Comparison of ENCODE assay signal across 7 mouse cellular contexts in the genomic region with DNA sequence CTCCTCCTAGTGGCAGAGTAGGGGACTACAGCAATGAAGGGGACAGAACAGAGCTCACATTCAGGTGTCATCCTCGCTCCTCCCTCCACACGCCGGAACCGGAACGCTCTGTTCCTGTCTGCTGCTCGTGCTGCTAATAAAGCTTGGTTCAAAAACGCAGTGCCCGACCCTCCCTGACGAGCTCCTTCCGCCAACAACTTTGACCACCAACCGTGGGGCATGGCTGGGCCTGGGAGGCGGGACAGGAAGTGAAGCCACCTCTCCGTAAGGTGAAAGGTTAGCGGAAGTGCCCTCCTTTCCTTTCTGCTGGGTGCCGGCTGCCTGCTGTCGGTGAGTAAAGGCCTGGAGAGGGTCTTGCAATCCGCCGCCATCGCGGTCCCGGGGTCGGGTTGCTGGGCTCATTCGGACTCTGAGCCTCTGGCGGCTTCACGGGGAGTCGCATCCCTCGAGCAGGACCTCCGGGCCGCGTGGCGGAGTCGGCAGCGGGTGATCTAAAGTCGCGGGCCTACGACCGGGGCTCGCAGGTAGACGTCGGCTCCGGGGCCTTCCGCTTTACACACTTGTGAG. TPM values are rescaled to one million over a fixed set of nuclear protein-coding genes. Genes with fewer than 3 reads are reported as not detected.
DNase-seq lines count a peak whose midpoint lies in the region; ATAC-seq lines count a peak whose summit lies in the region.

A gene (plus strand): TSS at position 172 of the 567 bp plus-strand sequence.

- peak; percentile 98 for DNase-seq in adrenal gland, postnatal 14 days
- peak; percentile 99 for DNase-seq in embryonic facial prominence, embryonic 11.5 days (ENCODE audit: low spot score)
- DNase-seq in kidney, adult 11 months = peak; percentile 98
- peak; percentile 98 for DNase-seq in limb, embryonic 10.5 days (ENCODE audit: low spot score)
- DNase-seq in spleen, adult 12 weeks (ENCODE audit: low spot score) = peak; percentile 94

- H3K9me3 ChIP-seq in embryonic facial prominence, embryonic 11.5 days (replicated peaks; ENCODE audit: control insufficient read depth, low read length) = no peaks in the 10 kb centered on the region
- H3K9me3 ChIP-seq in limb, embryonic 10.5 days (replicated peaks) = no peaks in the 10 kb centered on the region
- H3K9me3 ChIP-seq in midbrain, embryonic 13.5 days = no peaks in the 10 kb centered on the region

- no peaks in the 10 kb centered on the region for H3K4me1 ChIP-seq in embryonic facial prominence, embryonic 11.5 days (ENCODE audit: control insufficient read depth, insufficient read depth, low read length)
- H3K4me1 ChIP-seq in limb, embryonic 10.5 days = peaks cover 20% of the 10 kb centered on the region
- H3K4me1 ChIP-seq in midbrain, embryonic 13.5 days (replicated peaks) = peaks cover 23% of the 10 kb centered on the region

- peak within 1 kb of the TSS; percentile 79 for H3K27ac ChIP-seq in embryonic facial prominence, embryonic 11.5 days (replicated peaks; ENCODE audit: low read depth, low read length)
- H3K27ac ChIP-seq in limb, embryonic 10.5 days = peak within 1 kb of the TSS; percentile 92
- H3K27ac ChIP-seq in midbrain, embryonic 13.5 days = peak within 1 kb of the TSS; percentile 94

- ATAC-seq in embryonic facial prominence, embryonic 11.5 days (replicated peaks; ENCODE audit: insufficient number of reproducible peaks, low FRiP score, low TSS enrichment, low read depth) = peak; percentile 99
- peak; percentile 98 for ATAC-seq in granulocyte monocyte progenitor cell, adult 5-6 weeks (replicated peaks; ENCODE audit: poor library complexity, severe bottlenecking)
- ATAC-seq in midbrain, embryonic 13.5 days = peak; percentile 99

- peak within 1 kb of the TSS; percentile 88 for H3K4me3 ChIP-seq in embryonic facial prominence, embryonic 11.5 days (ENCODE audit: low read depth, low read length)
- peak within 1 kb of the TSS; percentile 66 for H3K4me3 ChIP-seq in limb, embryonic 10.5 days
- peak within 1 kb of the TSS; percentile 85 for H3K4me3 ChIP-seq in midbrain, embryonic 13.5 days (replicated peaks)

- WGBS in embryonic facial prominence, embryonic 11.5 days = under 1% methylated on average over 42 of the region's 42 CpGs
- WGBS in limb, embryonic 10.5 days = under 1% methylated on average over 42 of the region's 42 CpGs
- WGBS in midbrain, embryonic 13.5 days = under 1% methylated on average over 42 of the region's 42 CpGs

- peak within 1 kb of the TSS; percentile 96 for H3K9ac ChIP-seq in embryonic facial prominence, embryonic 11.5 days (replicated peaks; ENCODE audit: low read length)
- peak within 1 kb of the TSS; percentile 96 for H3K9ac ChIP-seq in midbrain, embryonic 13.5 days (replicated peaks)

- peaks cover 7% of the 10 kb centered on the region for H3K36me3 ChIP-seq in embryonic facial prominence, embryonic 11.5 days (replicated peaks; ENCODE audit: control insufficient read depth, insufficient read depth, low read depth, low read length)
- H3K36me3 ChIP-seq in limb, embryonic 10.5 days = peaks cover 38% of the 10 kb centered on the region
- H3K36me3 ChIP-seq in midbrain, embryonic 13.5 days = peaks cover 30% of the 10 kb centered on the region

- H3K27me3 ChIP-seq in embryonic facial prominence, embryonic 11.5 days (ENCODE audit: control insufficient read depth, insufficient read depth, low read length) = no peaks in the 10 kb centered on the region
- H3K27me3 ChIP-seq in limb, embryonic 10.5 days (ENCODE audit: low read depth, poor library complexity, severe bottlenecking) = no peaks in the 10 kb centered on the region
- no peaks in the 10 kb centered on the region for H3K27me3 ChIP-seq in midbrain, embryonic 13.5 days

- H3K4me2 ChIP-seq in embryonic facial prominence, embryonic 11.5 days (ENCODE audit: low read depth, low read length) = peak within 1 kb of the TSS; percentile 84
- peak within 1 kb of the TSS; percentile 92 for H3K4me2 ChIP-seq in midbrain, embryonic 13.5 days (replicated peaks)

RNA-seq across cellular contexts. Expression of the gene that starts here (rescaled TPM):
- 98.3 and 102 TPM in 2 replicates for total RNA-seq in adrenal gland, postnatal 14 days (2021)
- 432 and 435 TPM in 2 replicates for polyA plus RNA-seq in embryonic facial prominence, embryonic 11.5 days (2014; fragmentation: Nextera tagmentation; extraction: Ambion mirVana)
- total RNA-seq in granulocyte monocyte progenitor cell, adult 5-6 weeks (2014; fragmentation: Nextera tagmentation) = 1,057 and 1,193 TPM in 2 replicates
- 795 and 2,552 TPM in 2 replicates for total RNA-seq in granulocyte monocyte progenitor cell, adult 5-6 weeks (2017)
- 448 and 536 TPM in 2 replicates for polyA plus RNA-seq in limb, embryonic 10.5 days (2016; fragmentation: Nextera tagmentation; extraction: Ambion mirVana)
- 303 and 310 TPM in 2 replicates for polyA plus RNA-seq in midbrain, embryonic 13.5 days (2015; fragmentation: Nextera tagmentation; extraction: Ambion mirVana)

Comparison
In these comparisons a context has a peak if more than half of its experiments do, and no peak if none do; other contexts are left out.
1. Peak in every context shown above with its lines: DNase-seq, ATAC-seq, H3K4me3 ChIP-seq and H3K27ac ChIP-seq.